Mouse (Mus musculus) left cerebral cortex, postnatal 4 days (tissue): ENCODE measurements around the gene Prph2. TPM values are rescaled to one million over a fixed set of nuclear protein-coding genes. Genes with fewer than 3 reads are reported as not detected.

ENCODE experiments used
- DNase-seq: peaks from one replicate; pipeline ENCODE4 v3.0.0-alpha.2; 2022
- intact Hi-C: fragments of 180-260 bp; cut with DNase I; formaldehyde crosslinking; loops from one replicate; pipeline ENCODE4 v1.15.1; 2025
- total RNA-seq, 2 experiments: library from RNA; stranded (reverse); gene quantifications; 2 replicates each; pipeline ENCODE4 v1.2.3; 2021

Prph2 gene
- total RNA-seq = not detected

GRCm38 (mm10) chr17:46910186-46910585 lies at the start of gene Prph2:
Prph2 (plus strand) TSS chr17:46910459.
- intact Hi-C loops = no loop called here

GRCm38 (mm10) chr17:46864566-46865195 lies 45.6 kb upstream of the Prph2 start:
- intact Hi-C loops = no loop called here
- no peak for DNase-seq

More at GRCm38 (mm10) chr17:46910186-46910585, at the start of gene Prph2:
- no peak for DNase-seq

GRCm38 (mm10) chr17:46866836-46867235 lies 43.4 kb upstream of the Prph2 start:
- no peak for DNase-seq
- intact Hi-C loops = no loop called here

GRCm38 (mm10) chr17:46870204-46870798 lies 40.0 kb upstream of the Prph2 start:
- no peak for DNase-seq
- intact Hi-C loops = no loop called here

- no peak for DNase-seq
- intact Hi-C loops = no loop called here
These were observed 39.3 kb upstream of the Prph2 start for GRCm38 (mm10) chr17:46870913-46871312.

GRCm38 (mm10) chr17:46872806-46873205 lies 37.5 kb upstream of the Prph2 start:
- intact Hi-C loops = no loop called here

GRCm38 (mm10) chr17:46874133-46874532 lies 36.1 kb upstream of the Prph2 start:
- no peak for DNase-seq

More at GRCm38 (mm10) chr17:46872806-46873205, 37.5 kb upstream of the Prph2 start:
- DNase-seq = no peak

GRCm38 (mm10) chr17:46875626-46876025 lies 34.6 kb upstream of the Prph2 start:
- DNase-seq = no peak
- intact Hi-C loops = no loop called here

More at GRCm38 (mm10) chr17:46874133-46874532, 36.1 kb upstream of the Prph2 start:
- intact Hi-C loops = no loop called here

GRCm38 (mm10) chr17:46876371-46876950 lies 33.8 kb upstream of the Prph2 start:
- DNase-seq = no peak
- intact Hi-C loops = no loop called here

GRCm38 (mm10) chr17:46877061-46877460 lies 33.2 kb upstream of the Prph2 start:
- intact Hi-C loops = no loop called here
- DNase-seq = no peak

- DNase-seq = peak; percentile 36
- intact Hi-C loops = no loop called here
These were observed 30.4 kb upstream of the Prph2 start for GRCm38 (mm10) chr17:46879841-46880311.

- no peak for DNase-seq
- intact Hi-C loops = no loop called here
These were observed 29.9 kb upstream of the Prph2 start for GRCm38 (mm10) chr17:46880322-46880721.

GRCm38 (mm10) chr17:46881728-46882127 lies 28.5 kb upstream of the Prph2 start:
- intact Hi-C loops = no loop called here
- no peak for DNase-seq

GRCm38 (mm10) chr17:46883107-46883506 lies 27.2 kb upstream of the Prph2 start:
- intact Hi-C loops = no loop called here

GRCm38 (mm10) chr17:46884766-46885165 lies 25.5 kb upstream of the Prph2 start:
- intact Hi-C loops = no loop called here
- DNase-seq = no peak

More at GRCm38 (mm10) chr17:46883107-46883506, 27.2 kb upstream of the Prph2 start:
- DNase-seq = no peak

- intact Hi-C loops = no loop called here
These were observed 24.9 kb upstream of the Prph2 start for GRCm38 (mm10) chr17:46885218-46885909.

GRCm38 (mm10) chr17:46885910-46886643 lies 24.2 kb upstream of the Prph2 start:
- DNase-seq = no peak
- intact Hi-C loops = no loop called here

More at GRCm38 (mm10) chr17:46885218-46885909, 24.9 kb upstream of the Prph2 start:
- DNase-seq = no peak

GRCm38 (mm10) chr17:46888511-46889212 lies 21.6 kb upstream of the Prph2 start:
- intact Hi-C loops = loop anchor here (2.0 kb wide), 1 partner anchor 30 kb away; the partner anchor contains the start of gene Bicral
- peak; percentile 34 for DNase-seq

GRCm38 (mm10) chr17:46889450-46890084 lies 20.7 kb upstream of the Prph2 start:
- DNase-seq = peak; percentile 91
- intact Hi-C loops = loop anchor here (2.0 kb wide), 1 partner anchor 31 kb away; the partner anchor contains the start of gene Bicral
